Mouse (Mus musculus) urinary bladder, postnatal 0 days (tissue): ENCODE data around the gene Cacnb1. TPM values are rescaled to one million over a fixed set of nuclear protein-coding genes. Genes with fewer than 3 reads are reported as not detected.

ENCODE experiments used
- microRNA-seq: library from miRNA; unstranded; fragments of <30 nt; microRNA quantifications from one replicate; pipeline ENCODE4, GENCODE M21; 2016
- polyA plus RNA-seq: library from polyadenylated mRNA; unstranded; fragments of >200 nt; fragmentation: Nextera tagmentation; extraction: Ambion mirVana; gene quantifications from 2 replicates; pipeline ENCODE4 v1.2.1, GENCODE M21; 2015

The Cacnb1 gene
- 4.0 and 4.4 TPM in 2 replicates for polyA plus RNA-seq

DNA sequence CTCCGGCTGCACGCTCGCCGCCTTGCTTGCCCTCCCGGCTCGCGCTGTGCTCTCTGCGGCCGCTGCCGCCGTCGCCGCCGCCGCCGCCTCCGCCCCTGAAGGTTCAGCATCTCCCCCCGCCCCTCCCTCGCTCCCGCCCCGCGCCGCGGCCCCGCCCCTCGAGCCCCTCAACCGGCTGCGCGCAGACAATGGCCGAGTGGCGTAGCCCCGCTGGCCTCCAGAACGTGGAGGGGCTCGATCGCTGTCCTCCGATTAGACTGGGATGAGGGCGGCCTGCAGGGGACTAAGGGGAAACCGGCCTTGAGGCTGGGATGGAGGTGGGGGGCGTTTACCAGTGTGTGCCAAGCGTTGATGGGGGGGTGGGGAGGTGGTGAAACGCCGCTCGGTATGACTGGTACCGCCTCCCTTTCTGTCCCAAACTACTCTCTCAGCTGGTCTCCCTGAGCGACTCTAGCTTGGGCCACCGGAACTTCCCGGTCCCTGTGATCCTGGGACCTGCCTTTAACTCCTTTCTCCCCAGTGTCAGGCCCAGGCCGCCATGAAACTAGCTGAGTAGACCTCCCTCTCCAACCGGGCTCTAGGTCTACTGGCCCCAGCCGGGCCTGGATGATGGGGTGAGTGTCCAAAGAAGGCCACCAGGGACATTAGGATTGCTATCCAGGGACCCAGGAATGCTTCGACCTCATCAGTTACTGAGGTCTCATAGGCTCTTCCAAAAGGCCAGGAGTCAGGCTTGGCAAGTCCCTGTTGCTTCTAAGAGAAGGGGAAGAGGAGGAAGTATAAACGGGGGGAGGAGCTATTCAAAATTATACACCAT is at the start of gene Cacnb1:
Gene Cacnb1 (minus strand): TSS at position 480 of the 817 bp plus-strand sequence.

DNA sequence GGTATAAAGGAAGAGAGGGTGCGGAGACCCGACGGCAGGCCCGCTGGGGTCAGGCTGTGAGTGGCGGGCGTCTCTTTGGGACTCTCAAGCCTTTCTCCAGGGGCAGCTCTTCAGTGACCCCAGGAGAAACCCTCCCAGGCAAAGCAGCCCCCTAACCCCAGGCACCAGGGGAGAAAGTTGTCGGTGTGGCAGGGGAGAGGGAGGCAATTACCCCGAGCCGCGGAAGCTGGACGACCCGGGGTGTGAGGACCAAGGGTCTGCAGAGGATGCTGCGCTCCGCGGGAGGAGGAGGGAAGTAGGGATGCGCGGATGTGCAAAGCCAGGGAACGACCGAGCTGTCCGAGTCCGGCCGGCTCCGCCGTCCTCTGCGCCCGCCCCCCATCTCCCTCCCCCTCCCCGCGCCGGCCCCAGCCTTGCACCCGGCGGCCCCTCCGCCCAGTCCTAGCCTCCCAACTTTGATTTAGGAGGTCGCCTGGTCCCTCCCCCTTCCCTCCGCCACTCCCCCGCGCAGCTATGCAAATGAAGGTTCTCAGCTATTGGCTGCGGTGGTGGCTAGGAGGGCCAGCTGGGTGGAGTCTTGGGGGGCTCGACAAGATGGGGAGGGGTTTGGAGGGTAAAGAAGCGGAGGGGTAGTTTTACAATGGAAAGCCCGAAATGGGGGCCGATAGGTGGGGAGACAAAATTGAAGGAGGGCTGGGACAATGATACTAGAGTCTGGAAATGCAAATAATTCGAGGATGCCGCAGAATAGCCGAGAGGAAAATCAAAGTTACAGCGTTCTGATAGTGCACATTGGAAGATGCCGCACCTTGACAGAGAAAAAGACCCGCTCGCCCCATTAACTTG is 30.4 kb upstream of the Cacnb1 start, which contains the start of gene Stac2:
Gene Stac2 (minus strand): TSS at position 474 of the 846 bp plus-strand sequence.

GRCm38 (mm10) chr11:98026570-98027296 is 3.9 kb upstream of the Cacnb1 start, which contains the start of gene Rpl19:
Gene Rpl19, plus strand, starts transcription at chr11:98026710.

GRCm38 (mm10) chr11:97995564-97996288 is 27.1 kb downstream of the Cacnb1 start, which contains the start of gene Arl5c:
Gene Arl5c, minus strand, starts transcription at chr11:97996181.

GRCm38 (mm10) chr11:97985727-97986677 is 36.8 kb downstream of the Cacnb1 start, which contains the start of gene Plxdc1:
Gene Plxdc1, minus strand, starts transcription at chr11:97986444.

Small RNA genes within 50 kb of the gene (microRNA-seq; reads per million reads assigned to microRNA genes)
- gene Gm27597, result not detected

Other genes starting within 250 kb of the Cacnb1 start
- gene 1700001P01Rik, start 247.1 kb downstream of the Cacnb1 start, polyA plus RNA-seq, result not detected in 2 replicates
- gene Rpl23, start 240.6 kb downstream of the Cacnb1 start, polyA plus RNA-seq, result 530 and 534 TPM in 2 replicates
- gene Lasp1, start 224.0 kb downstream of the Cacnb1 start, polyA plus RNA-seq, result 101 and 122 TPM in 2 replicates
- gene B230217C12Rik, start 182.3 kb downstream of the Cacnb1 start, polyA plus RNA-seq, result 1.2 and 1.8 TPM in 2 replicates
- gene Fbxo47, start 138.9 kb downstream of the Cacnb1 start, polyA plus RNA-seq, result 0.18 and 0.29 TPM in 2 replicates
- 0.88 and 1.3 TPM in 2 replicates for gene Plxdc1, start 36.6 kb downstream of the Cacnb1 start, polyA plus RNA-seq
- 4.9 and 6.1 TPM in 2 replicates for gene Arl5c, start 26.9 kb downstream of the Cacnb1 start, polyA plus RNA-seq
- 793 and 882 TPM in 2 replicates for gene Rpl19, start 3.7 kb upstream of the Cacnb1 start, polyA plus RNA-seq
- 0.44 and 0.61 TPM in 2 replicates for gene Stac2, start 30.4 kb upstream of the Cacnb1 start, polyA plus RNA-seq
- 8.3 and 11.1 TPM in 2 replicates for gene Fbxl20, start 127.4 kb upstream of the Cacnb1 start, polyA plus RNA-seq
- 25.0 and 28.0 TPM in 2 replicates for gene Med1, start 170.3 kb upstream of the Cacnb1 start, polyA plus RNA-seq
- gene Cdk12, start 180.0 kb upstream of the Cacnb1 start, polyA plus RNA-seq, result 4.1 and 4.5 TPM in 2 replicates